In the genomic region with DNA sequence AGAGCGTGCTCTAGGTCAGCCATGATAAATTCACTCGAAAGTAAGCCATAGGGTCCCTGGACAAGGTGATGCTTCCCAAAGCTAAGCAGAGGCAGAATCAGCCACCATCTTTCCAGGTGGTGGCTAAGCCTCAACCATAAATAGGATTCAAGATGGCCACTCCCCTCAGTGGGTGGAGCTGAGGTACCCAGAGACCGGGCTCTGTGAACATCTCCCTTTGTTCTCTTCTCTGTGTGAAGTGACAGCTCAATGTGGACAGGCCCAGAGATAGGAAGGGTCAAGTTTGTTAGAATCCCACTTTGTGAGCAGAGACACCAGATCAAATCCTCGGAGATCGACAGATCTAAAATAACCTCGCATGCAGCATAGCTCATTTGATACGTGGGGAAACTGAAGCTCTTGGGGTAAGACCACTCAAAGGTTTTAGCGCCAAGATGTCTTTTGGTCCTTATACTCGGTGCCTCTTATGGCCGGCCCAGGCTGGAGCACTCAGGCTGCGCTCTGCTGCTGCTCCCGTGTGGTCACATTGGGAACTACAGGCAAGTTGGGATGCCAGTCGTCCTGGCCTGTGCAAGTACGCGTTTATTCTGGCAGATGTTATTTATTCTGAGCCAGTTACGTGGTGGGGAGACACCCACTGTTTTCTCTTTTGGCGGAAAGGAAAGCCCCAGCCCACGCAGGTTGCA, we compare ENCODE assay signal across 8 mouse cellular contexts. TPM values are rescaled to one million over a fixed set of nuclear protein-coding genes. Genes with fewer than 3 reads are reported as not detected.
DNase-seq lines count a peak whose midpoint lies in the region; ATAC-seq and TF ChIP-seq lines count a peak whose summit lies in the region.

No protein-coding gene starts in this region.

- no peaks in the 10 kb centered on the region for H3K4me1 ChIP-seq in hindbrain, postnatal 0 days (ENCODE audit: insufficient read depth, low read length)

- no peak overlapping the region for H3K9ac ChIP-seq in hindbrain, postnatal 0 days (replicated peaks; ENCODE audit: low read length)

- 5% methylated on average over 18 of the region's 18 CpGs for WGBS in hindbrain, postnatal 0 days

- H3K36me3 ChIP-seq in hindbrain, postnatal 0 days (ENCODE audit: insufficient read depth, low read length): no peaks in the 10 kb centered on the region

- no peak overlapping the region for H3K4me3 ChIP-seq in gastrocnemius, adult 2 months
- no peak overlapping the region for H3K4me3 ChIP-seq in hindbrain, postnatal 0 days (ENCODE audit: low read length)

- DNase-seq in Patski (ENCODE audit: low read depth, low spot score): no peak
- peak; percentile 90 to 93 for DNase-seq in cerebellum, postnatal 25 days
- DNase-seq in gastrocnemius, adult 2 months: peak; percentile 88
- peak; percentile 91 for DNase-seq in hindbrain, postnatal 0 days (ENCODE audit: low spot score)
- peak; percentile 85 to 93 for DNase-seq in left cerebral cortex, adult 18-20 months (ENCODE audit: low spot score in 2 of 2)
- peak; percentile 85 for DNase-seq in right cerebral cortex, adult 18-20 months
- peak; percentile 75 for DNase-seq in urinary bladder, postnatal 10 days (ENCODE audit: low spot score)

- H3K4me2 ChIP-seq in hindbrain, postnatal 0 days (ENCODE audit: low read depth, low read length): no peak overlapping the region

- no peaks in the 10 kb centered on the region for H3K9me3 ChIP-seq in hindbrain, postnatal 0 days (ENCODE audit: low read length)

- H3K27me3 ChIP-seq in Patski: no peaks in the 10 kb centered on the region
- no peaks in the 10 kb centered on the region for H3K27me3 ChIP-seq in hindbrain, postnatal 0 days (ENCODE audit: insufficient read depth, low read length)

- peak overlapping the region; percentile 10; the same call in 1 of the 2 replicates for H3K27ac ChIP-seq in gastrocnemius, adult 2 months
- H3K27ac ChIP-seq in hindbrain, postnatal 0 days: no peak overlapping the region

- POLR2A ChIA-PET in Patski (lab: Charles Lee): interaction anchor here (2.2 kb wide), 1 partner anchor 224 kb away, joined by 7 read pairs; no protein-coding TSS in a partner anchor

- intact Hi-C loops in gastrocnemius, adult 2 months (cut with DNase I): loop anchor here (1.0 to 10.0 kb wide), 5 partner anchors 56 to 223 kb away; partner anchors contain the start of gene Dmc1

- CTCF ChIA-PET in Patski (lab: Charles Lee): interaction anchor here (0.6 to 2.1 kb wide), 24 partner anchors 10 to 238 kb away, joined by 3 to 15 read pairs (median 3); partner anchors contain the start of gene Pick1

- peak; percentile 41 for ATAC-seq in Patski
- peak; percentile 88 for ATAC-seq in hindbrain, postnatal 0 days
- peak; percentile 97 for ATAC-seq in megakaryocyte, adult 5-6 weeks (ENCODE audit: poor library complexity, severe bottlenecking)

- in situ Hi-C loops in Patski (cut with MboI; ENCODE audit: low pct_unique_long_range_greater_than_20kb): loop anchor here (5.0 kb wide), 3 partner anchors 54 to 234 kb away; partner anchors contain the start of gene Dmc1

- TF ChIP-seq CTCF in Patski (IDR thresholded peaks at IDR 0.05): peak; percentile 99
- peak; percentile 99; the same call in 1 of the 2 replicates for TF ChIP-seq CTCF in gastrocnemius, adult 2 months (IDR thresholded peaks at IDR 0.05)
- TF ChIP-seq CTCF in hindbrain, postnatal 0 days (IDR thresholded peaks at IDR 0.05; ENCODE audit: low read depth): peak; percentile 100

RNA-seq across cellular contexts. Expression of gene Csnk1e, which starts 11.4 kb away (rescaled TPM):
- 128 TPM for polyA plus RNA-seq in Patski (2021)
- total RNA-seq in gastrocnemius, adult 2 months (2021): 10 to 100 TPM; 41.8 to 61.4 TPM
- total RNA-seq in hindbrain, postnatal 0 days (2014; rRNA removed): 323 and 374 TPM in 2 replicates
- 158 and 178 TPM in 2 replicates for polyA plus RNA-seq in hindbrain, postnatal 0 days (2015; fragmentation: Nextera tagmentation; extraction: Ambion mirVana)
- 100 to 1,000 TPM; 135 to 149 TPM for total RNA-seq in left cerebral cortex, adult 18-20 months (2021)
- 33.3 and 39.4 TPM in 2 replicates for total RNA-seq in megakaryocyte, adult 5-6 weeks (2015)
- 29.3 and 32.0 TPM in 2 replicates for total RNA-seq in megakaryocyte, adult 5-6 weeks (2017)

RNA-seq across cellular contexts. Expression of gene Kcnj4, which starts 38.3 kb away (rescaled TPM):
- polyA plus RNA-seq in Patski (2021): 3.8 TPM
- under 1 TPM in 1 of 2 experiments, not detected in 1; 0.10 TPM for total RNA-seq in gastrocnemius, adult 2 months (2021)
- 0.50 and 0.94 TPM in 2 replicates for total RNA-seq in hindbrain, postnatal 0 days (2014; rRNA removed)
- polyA plus RNA-seq in hindbrain, postnatal 0 days (2015; fragmentation: Nextera tagmentation; extraction: Ambion mirVana): not detected in 2 replicates
- total RNA-seq in left cerebral cortex, adult 18-20 months (2021): 100 to 1,000 TPM; 184 TPM
- not detected in 2 replicates for total RNA-seq in megakaryocyte, adult 5-6 weeks (2015)
- total RNA-seq in megakaryocyte, adult 5-6 weeks (2017): not detected in 2 replicates

RNA-seq across cellular contexts. Expression of gene Kdelr3, which starts 49.5 kb away (rescaled TPM):
- 35.8 TPM for polyA plus RNA-seq in Patski (2021)
- total RNA-seq in gastrocnemius, adult 2 months (2021): 1 to 10 TPM; 1.9 to 3.7 TPM
- total RNA-seq in hindbrain, postnatal 0 days (2014; rRNA removed): 6.4 and 9.6 TPM in 2 replicates
- polyA plus RNA-seq in hindbrain, postnatal 0 days (2015; fragmentation: Nextera tagmentation; extraction: Ambion mirVana): 8.1 and 9.5 TPM in 2 replicates
- under 1 TPM; 0.35 to 0.63 TPM for total RNA-seq in left cerebral cortex, adult 18-20 months (2021)
- total RNA-seq in megakaryocyte, adult 5-6 weeks (2015): not detected in 2 replicates
- total RNA-seq in megakaryocyte, adult 5-6 weeks (2017): not detected in 2 replicates

Comparison
In these comparisons a context has a peak if more than half of its experiments do, and no peak if none do; other contexts are left out.
1. ATAC-seq: peak in every context shown above with its lines; median percentile 97 in megakaryocyte, adult 5-6 weeks; 88 in hindbrain, postnatal 0 days; 41 in Patski.
2. RNA of gene Kcnj4, which starts 38.3 kb away (total RNA-seq): 184 TPM in left cerebral cortex, adult 18-20 months; 0.50 to 0.94 TPM in hindbrain, postnatal 0 days, 0.10 TPM in gastrocnemius, adult 2 months and not detected in megakaryocyte, adult 5-6 weeks; every median in the first group is over 10 times any median in the second.
3. Peak in every context shown above with its lines, with median percentiles within 50 percentile points of each other: CTCF ChIP-seq.